Mouse (Mus musculus): ENCODE measurements around the gene Fryl. TPM values are rescaled to one million over a fixed set of nuclear protein-coding genes. Genes with fewer than 3 reads are reported as not detected.

Fryl gene
- total and polyA plus RNA-seq, 2 experiments from 2014 or later, result 17.7 to 53.6 TPM

GRCm38 (mm10) chr5:73200387-73201384, 55.7 kb downstream of the Fryl start:
- Histone ChIP-seq H3K27ac (ENCODE audit: low read depth, low read length) (no peak overlapping the region), H3K9me3 (ENCODE audit: low read length) (no peaks in the 10 kb centered on the region), H3K4me3 (ENCODE audit: low read depth, low read length) (no peak overlapping the region), H3K9ac (no peak overlapping the region), H3K4me1 (ENCODE audit: insufficient read depth) (0 out of 2 replicates have a peak, but pooled peaks cover 4% of the 10 kb centered on the region), H3K4me2 (ENCODE audit: low read depth) (no peak overlapping the region), H3K36me3 (ENCODE audit: insufficient read depth) (no peaks in the 10 kb centered on the region), H3K27me3 (ENCODE audit: insufficient read depth, low read length) (no peaks in the 10 kb centered on the region)
- DNase-seq (no peak), ATAC-seq (no peak)
- no peak for TF ChIP-seq CTCF (IDR thresholded peaks at IDR 0.05; ENCODE audit: low read depth)
- 92% methylated on average over 16 of the region's 16 CpGs for WGBS

DNA sequence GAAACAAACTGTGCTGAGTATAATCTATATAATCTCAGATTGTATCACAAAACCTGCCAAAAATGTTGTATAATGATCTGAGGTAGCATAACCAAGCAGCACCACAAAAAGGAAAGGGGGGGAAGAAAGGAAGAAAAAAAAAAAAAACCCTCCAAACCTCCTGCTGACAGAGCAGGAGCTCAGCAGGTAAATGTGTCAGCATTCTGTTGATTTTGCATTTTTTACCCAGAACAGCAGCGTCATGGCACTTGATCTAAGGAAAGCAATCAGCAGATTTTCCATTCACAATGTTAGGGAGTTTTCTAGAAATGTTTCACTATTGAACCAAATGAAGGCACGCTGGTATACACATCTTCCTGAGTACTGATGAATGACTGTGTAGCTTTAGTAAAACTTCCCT, 56.8 kb downstream of the Fryl start:
- Histone ChIP-seq H3K9me3 (ENCODE audit: low read length) (no peaks in the 10 kb centered on the region), H3K36me3 (ENCODE audit: insufficient read depth) (no peaks in the 10 kb centered on the region), H3K4me3 (ENCODE audit: low read depth, low read length) (no peak overlapping the region), H3K4me2 (ENCODE audit: low read depth) (no peak overlapping the region), H3K27ac (ENCODE audit: low read depth, low read length) (no peak overlapping the region), H3K4me1 (ENCODE audit: insufficient read depth) (no peaks in the 10 kb centered on the region), H3K9ac (no peak overlapping the region), H3K27me3 (ENCODE audit: insufficient read depth, low read length) (no peaks in the 10 kb centered on the region)
- no peak for ATAC-seq
- DNase-seq, result no peak
- no peak for TF ChIP-seq CTCF (IDR thresholded peaks at IDR 0.05; ENCODE audit: low read depth)
- 79% methylated on average over 2 of the region's 2 CpGs for WGBS

GRCm38 (mm10) chr5:73198690-73199089, 57.7 kb downstream of the Fryl start:
- WGBS, result 96% methylated on average over 5 of the region's 5 CpGs
- Histone ChIP-seq H3K27me3 (ENCODE audit: insufficient read depth, low read length) (no peaks in the 10 kb centered on the region), H3K4me2 (ENCODE audit: low read depth) (no peak overlapping the region), H3K9ac (no peak overlapping the region), H3K9me3 (ENCODE audit: low read length) (no peaks in the 10 kb centered on the region), H3K4me3 (ENCODE audit: low read depth, low read length) (no peak overlapping the region), H3K36me3 (ENCODE audit: insufficient read depth) (no peaks in the 10 kb centered on the region), H3K4me1 (ENCODE audit: insufficient read depth) (no peaks in the 10 kb centered on the region), H3K27ac (ENCODE audit: low read depth, low read length) (no peak overlapping the region)
- TF ChIP-seq CTCF (IDR thresholded peaks at IDR 0.05; ENCODE audit: low read depth), result no peak
- ATAC-seq (no peak), DNase-seq (no peak)

GRCm38 (mm10) chr5:73197796-73198195, 58.6 kb downstream of the Fryl start:
- Histone ChIP-seq H3K9ac (no peak overlapping the region), H3K4me1 (ENCODE audit: insufficient read depth) (no peaks in the 10 kb centered on the region), H3K4me2 (ENCODE audit: low read depth) (no peak overlapping the region), H3K27me3 (ENCODE audit: insufficient read depth, low read length) (no peaks in the 10 kb centered on the region), H3K4me3 (ENCODE audit: low read depth, low read length) (no peak overlapping the region), H3K9me3 (ENCODE audit: low read length) (no peaks in the 10 kb centered on the region), H3K36me3 (ENCODE audit: insufficient read depth) (no peaks in the 10 kb centered on the region), H3K27ac (ENCODE audit: low read depth, low read length) (no peak overlapping the region)
- no peak for DNase-seq
- WGBS, result 91% methylated on average over 7 of the region's 7 CpGs
- no peak for ATAC-seq
- no peak for TF ChIP-seq CTCF (IDR thresholded peaks at IDR 0.05; ENCODE audit: low read depth)

GRCm38 (mm10) chr5:73194740-73195139, 61.7 kb downstream of the Fryl start:
- Histone ChIP-seq H3K27ac (ENCODE audit: low read depth, low read length) (no peak overlapping the region), H3K4me2 (ENCODE audit: low read depth) (no peak overlapping the region), H3K4me1 (ENCODE audit: insufficient read depth) (no peaks in the 10 kb centered on the region), H3K9ac (no peak overlapping the region), H3K9me3 (ENCODE audit: low read length) (no peaks in the 10 kb centered on the region), H3K27me3 (ENCODE audit: insufficient read depth, low read length) (no peaks in the 10 kb centered on the region), H3K4me3 (ENCODE audit: low read depth, low read length) (no peak overlapping the region), H3K36me3 (ENCODE audit: insufficient read depth) (no peaks in the 10 kb centered on the region)
- DNase-seq, result no peak
- no peak for TF ChIP-seq CTCF (IDR thresholded peaks at IDR 0.05; ENCODE audit: low read depth)
- no peak for ATAC-seq
- WGBS, result 89% methylated on average over 14 of the region's 14 CpGs

DNA sequence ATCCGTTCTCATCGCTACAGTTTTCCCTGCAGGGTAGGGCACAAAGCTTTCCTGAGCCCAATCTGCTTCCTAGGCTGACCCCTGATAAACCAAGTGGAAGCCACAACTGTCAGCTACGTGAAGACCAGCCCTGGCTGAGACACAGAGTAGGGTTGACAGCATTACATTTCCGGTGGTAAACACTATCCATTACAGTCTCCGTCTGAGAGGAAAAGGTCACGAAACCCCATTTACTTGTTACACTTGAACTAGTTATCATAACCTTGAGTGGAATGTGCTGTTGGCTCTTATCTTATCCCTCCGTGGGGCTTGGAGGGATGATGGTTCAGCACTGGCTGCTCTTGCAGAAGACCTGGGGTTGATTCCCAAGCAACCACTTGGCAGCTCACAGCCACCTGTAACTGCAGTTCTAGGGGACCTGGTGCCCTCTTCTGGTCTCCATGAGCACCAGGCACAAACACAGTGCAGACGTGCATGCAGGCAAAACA, 62.3 kb downstream of the Fryl start:
- Histone ChIP-seq H3K27ac (ENCODE audit: low read depth, low read length) (no peak overlapping the region), H3K27me3 (ENCODE audit: insufficient read depth, low read length) (no peaks in the 10 kb centered on the region), H3K9ac (no peak overlapping the region), H3K36me3 (ENCODE audit: insufficient read depth) (no peaks in the 10 kb centered on the region), H3K4me1 (ENCODE audit: insufficient read depth) (no peaks in the 10 kb centered on the region), H3K9me3 (ENCODE audit: low read length) (no peaks in the 10 kb centered on the region), H3K4me3 (ENCODE audit: low read depth, low read length) (no peak overlapping the region), H3K4me2 (ENCODE audit: low read depth) (no peak overlapping the region)
- 86% methylated on average over 8 of the region's 8 CpGs for WGBS
- DNase-seq (no peak), ATAC-seq (no peak)
- no peak for TF ChIP-seq CTCF (IDR thresholded peaks at IDR 0.05; ENCODE audit: low read depth)

DNA sequence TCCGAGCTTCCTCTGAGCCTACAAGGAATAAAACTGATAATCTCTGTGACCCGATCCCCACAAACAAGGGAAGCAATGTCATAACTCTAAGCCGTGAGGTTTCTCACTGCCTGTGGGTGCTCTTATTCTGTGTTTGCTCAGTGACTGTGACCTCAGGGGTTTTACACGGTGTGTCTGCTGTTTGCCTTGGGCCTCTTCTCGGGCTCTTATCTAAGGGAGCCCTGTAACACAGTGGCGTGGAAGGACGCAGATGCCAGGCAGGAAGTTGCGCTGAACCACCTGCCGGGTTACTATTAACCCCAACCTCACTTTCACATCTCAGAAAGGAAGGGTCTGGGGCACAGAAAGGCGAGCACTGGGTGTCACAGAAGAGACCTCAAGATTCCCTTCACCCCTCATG, 62.8 kb downstream of the Fryl start:
- H3K9ac ChIP-seq, result no peak overlapping the region
- H3K27me3 ChIP-seq (ENCODE audit: insufficient read depth, low read length), result no peaks in the 10 kb centered on the region
- DNase-seq (no peak), ATAC-seq (no peak)
- H3K9me3 ChIP-seq (ENCODE audit: low read length), result no peaks in the 10 kb centered on the region
- no peak overlapping the region for H3K4me3 ChIP-seq (ENCODE audit: low read depth, low read length)
- TF ChIP-seq CTCF (IDR thresholded peaks at IDR 0.05; ENCODE audit: low read depth), result no peak
- H3K4me2 ChIP-seq (ENCODE audit: low read depth), result no peak overlapping the region
- 88% methylated on average over 10 of the region's 10 CpGs for WGBS
- H3K36me3 ChIP-seq (ENCODE audit: insufficient read depth), result no peaks in the 10 kb centered on the region
- H3K4me1 ChIP-seq (ENCODE audit: insufficient read depth), result no peaks in the 10 kb centered on the region
- H3K27ac ChIP-seq (ENCODE audit: low read depth, low read length), result no peak overlapping the region
